Mouse (Mus musculus): ENCODE measurements around the gene Lce1b. TPM values are rescaled to one million over a fixed set of nuclear protein-coding genes. Genes with fewer than 3 reads are reported as not detected.
"Not testable (repeated sequence)": the region's sequence is repeated elsewhere in the genome, so short reads cannot be mapped to it uniquely, and the experiment has no call there.

Gene Lce1b
- polyA plus RNA-seq (2015; fragmentation: Nextera tagmentation; extraction: Ambion mirVana) = not detected in 2 replicates

GRCm38 (mm10) chr3:92656826-92657225, at the start of gene Lce1b:
Gene Lce1b (minus strand): TSS chr3:92656926.
- Histone ChIP-seq H3K4me3 (replicated peaks) (no peak within 1 kb of the TSS), H3K9me3 (no peaks in the 10 kb centered on the region), H3K36me3 (no peaks in the 10 kb centered on the region), H3K4me2 (replicated peaks) (no peak within 1 kb of the TSS), H3K4me1 (replicated peaks) (no peaks in the 10 kb centered on the region), H3K9ac (no peak within 1 kb of the TSS), H3K27me3 (replicated peaks) (no peaks in the 10 kb centered on the region), H3K27ac (no peak within 1 kb of the TSS)
- no peak for ATAC-seq

- no peaks in the 10 kb centered on the region for H3K9me3 ChIP-seq
- 20% methylated on average over 1 of the region's 1 CpGs for WGBS
- no peak overlapping the region for H3K9ac ChIP-seq
- no peak overlapping the region for H3K27ac ChIP-seq
- H3K27me3 ChIP-seq (replicated peaks) = no peaks in the 10 kb centered on the region
- H3K4me1 ChIP-seq (replicated peaks) = no peaks in the 10 kb centered on the region
- H3K4me2 ChIP-seq (replicated peaks) = no peak overlapping the region
- H3K4me3 ChIP-seq (replicated peaks) = no peak overlapping the region
- no peaks in the 10 kb centered on the region for H3K36me3 ChIP-seq
- ATAC-seq = no peak
These were observed 37.9 kb upstream of the Lce1b start for GRCm38 (mm10) chr3:92694613-92695012.

GRCm38 (mm10) chr3:92691688-92692087, 35.0 kb upstream of the Lce1b start:
- no peaks in the 10 kb centered on the region for H3K36me3 ChIP-seq
- no peaks in the 10 kb centered on the region for H3K27me3 ChIP-seq (replicated peaks)
- H3K4me2 ChIP-seq (replicated peaks) = no peak overlapping the region
- no peak for ATAC-seq
- no peaks in the 10 kb centered on the region for H3K4me1 ChIP-seq (replicated peaks)
- H3K9ac ChIP-seq = no peak overlapping the region
- H3K9me3 ChIP-seq = no peaks in the 10 kb centered on the region
- H3K27ac ChIP-seq = no peak overlapping the region
- H3K4me3 ChIP-seq (replicated peaks) = no peak overlapping the region

DNA sequence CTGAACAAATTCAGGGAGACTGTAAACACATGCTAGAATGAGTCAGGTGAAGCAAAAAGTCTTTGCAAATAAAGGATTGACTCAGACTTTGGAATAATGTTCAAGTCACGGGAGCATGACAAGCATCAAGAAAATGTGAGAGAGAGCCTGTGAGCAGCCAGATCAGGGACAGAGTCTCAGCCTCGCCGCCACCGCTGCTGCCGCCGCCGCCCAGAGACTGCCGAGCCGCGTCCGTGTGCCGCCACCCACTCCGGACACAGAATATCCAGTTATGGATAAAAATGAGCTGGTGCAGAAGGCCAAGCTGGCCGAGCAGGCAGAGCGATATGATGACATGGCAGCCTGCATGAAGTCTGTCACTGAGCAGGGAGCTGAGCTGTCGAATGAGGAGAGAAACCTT, 32.4 kb upstream of the Lce1b start:
- H3K4me3 ChIP-seq (replicated peaks); H3K27ac ChIP-seq; H3K4me2 ChIP-seq (replicated peaks); H3K9ac ChIP-seq; H3K36me3 ChIP-seq; ATAC-seq; H3K27me3 ChIP-seq (replicated peaks); H3K4me1 ChIP-seq (replicated peaks); H3K9me3 ChIP-seq: not testable (repeated sequence)
- 80% methylated on average over 16 of the region's 16 CpGs for WGBS

- Histone ChIP-seq H3K9me3 (no peaks in the 10 kb centered on the region), H3K36me3 (no peaks in the 10 kb centered on the region), H3K27ac (no peak within 1 kb of the TSS), H3K27me3 (replicated peaks) (no peaks in the 10 kb centered on the region), H3K4me2 (replicated peaks) (no peak within 1 kb of the TSS), H3K9ac (no peak within 1 kb of the TSS), H3K4me3 (replicated peaks) (no peak within 1 kb of the TSS), H3K4me1 (replicated peaks) (no peaks in the 10 kb centered on the region)
- ATAC-seq = no peak
- WGBS = 57% methylated on average over 2 of the region's 2 CpGs
These were observed 30.4 kb upstream of the Lce1b start, which contains the start of gene Lce1d for GRCm38 (mm10) chr3:92687110-92687509. Gene Lce1d (minus strand): TSS chr3:92687210.

- H3K4me2 ChIP-seq (replicated peaks) = no peak within 1 kb of the TSS
- no peaks in the 10 kb centered on the region for H3K4me1 ChIP-seq (replicated peaks)
- 90% methylated on average over 4 of the region's 4 CpGs for WGBS
- ATAC-seq = no peak
- no peak within 1 kb of the TSS for H3K4me3 ChIP-seq (replicated peaks)
- H3K27me3 ChIP-seq (replicated peaks) = no peaks in the 10 kb centered on the region
- H3K9ac ChIP-seq = no peak within 1 kb of the TSS
- no peaks in the 10 kb centered on the region for H3K9me3 ChIP-seq
- H3K27ac ChIP-seq = no peak within 1 kb of the TSS
- H3K36me3 ChIP-seq = no peaks in the 10 kb centered on the region
These were observed 22.2 kb upstream of the Lce1b start, which contains the start of gene Lce1c for GRCm38 (mm10) chr3:92678947-92679346. Gene Lce1c (plus strand): TSS chr3:92679247.

- Histone ChIP-seq H3K4me2 (replicated peaks) (no peak within 1 kb of the TSS), H3K9me3 (no peaks in the 10 kb centered on the region), H3K4me1 (replicated peaks) (no peaks in the 10 kb centered on the region), H3K36me3 (no peaks in the 10 kb centered on the region), H3K27me3 (replicated peaks) (no peaks in the 10 kb centered on the region), H3K9ac (no peak within 1 kb of the TSS), H3K27ac (no peak within 1 kb of the TSS), H3K4me3 (replicated peaks) (no peak within 1 kb of the TSS)
- ATAC-seq = no peak
These were observed 13.5 kb upstream of the Lce1b start, which contains the start of gene Lce1a2 for GRCm38 (mm10) chr3:92670215-92670614. Gene Lce1a2 (minus strand): TSS chr3:92670315.

- H3K27me3 ChIP-seq (replicated peaks) = no peaks in the 10 kb centered on the region
- no peak within 1 kb of the TSS for H3K4me3 ChIP-seq (replicated peaks)
- no peak within 1 kb of the TSS for H3K9ac ChIP-seq
- H3K36me3 ChIP-seq = no peaks in the 10 kb centered on the region
- no peaks in the 10 kb centered on the region for H3K9me3 ChIP-seq
- no peak within 1 kb of the TSS for H3K27ac ChIP-seq
- no peak within 1 kb of the TSS for H3K4me2 ChIP-seq (replicated peaks)
- WGBS = 78% methylated on average over 1 of the region's 1 CpGs
- no peak for ATAC-seq
- no peaks in the 10 kb centered on the region for H3K4me1 ChIP-seq (replicated peaks)
These were observed 8.5 kb downstream of the Lce1b start, which contains the start of gene Lce1a1 for GRCm38 (mm10) chr3:92648207-92648606. Gene Lce1a1 (minus strand): TSS chr3:92648307.

GRCm38 (mm10) chr3:92639854-92640253, 16.9 kb downstream of the Lce1b start:
- Histone ChIP-seq H3K9ac (no peak overlapping the region), H3K27ac (no peak overlapping the region), H3K4me2 (replicated peaks) (no peak overlapping the region), H3K4me1 (replicated peaks) (no peaks in the 10 kb centered on the region), H3K36me3 (no peaks in the 10 kb centered on the region), H3K4me3 (replicated peaks) (no peak overlapping the region), H3K27me3 (replicated peaks) (no peaks in the 10 kb centered on the region), H3K9me3 (no peaks in the 10 kb centered on the region)
- 90% methylated on average over 15 of the region's 15 CpGs for whole genome bisulfite sequencing
- ATAC-seq = no peak

GRCm38 (mm10) chr3:92638653-92638991, 18.1 kb downstream of the Lce1b start:
- 62% methylated on average over 3 of the region's 3 CpGs for WGBS

DNA sequence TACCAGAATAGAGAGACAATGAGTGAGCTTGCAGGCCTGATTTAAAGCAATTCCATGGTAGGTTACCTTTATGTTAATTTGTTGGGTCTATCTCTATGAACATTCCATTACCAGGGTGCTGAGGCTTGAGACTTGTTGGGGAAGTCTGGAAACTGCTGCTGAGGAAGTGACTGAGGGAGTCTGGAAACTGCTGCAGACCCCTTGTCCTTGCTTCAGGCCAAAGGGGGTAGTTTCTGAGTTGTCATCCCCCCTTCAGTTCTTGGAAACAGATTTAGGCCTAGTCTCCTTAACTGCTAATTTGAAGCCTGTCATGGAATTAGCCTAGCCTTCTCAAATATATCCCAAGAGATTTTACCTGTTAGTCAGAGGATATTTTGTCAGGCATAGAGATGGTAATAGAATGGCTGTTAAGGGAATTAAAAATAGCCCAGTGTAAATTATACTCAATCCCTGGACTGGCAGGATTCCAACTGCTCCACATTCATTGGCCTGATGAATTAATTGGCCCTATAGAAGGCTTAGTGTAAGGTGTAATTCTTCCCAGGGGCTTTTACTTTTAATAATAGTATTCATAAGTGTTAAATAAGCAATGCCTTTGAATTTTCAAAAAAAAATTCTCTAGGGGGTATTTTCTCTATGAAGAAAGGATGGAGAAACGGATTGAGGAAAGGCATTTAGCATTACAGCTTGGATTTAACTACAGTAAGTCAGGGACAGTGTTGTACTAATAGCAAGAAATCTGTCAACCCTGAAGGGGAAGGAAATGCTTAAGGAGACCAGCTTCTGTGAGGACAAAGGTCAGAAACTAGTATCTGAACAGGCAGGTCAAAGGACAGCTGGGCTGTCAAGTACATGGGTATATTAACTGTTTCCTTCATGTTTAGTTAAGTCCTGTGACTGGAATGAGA, 18.7 kb downstream of the Lce1b start:
- Histone ChIP-seq H3K4me2 (replicated peaks) (no peak overlapping the region), H3K27me3 (replicated peaks) (no peaks in the 10 kb centered on the region), H3K9ac (no peak overlapping the region), H3K4me1 (replicated peaks) (no peaks in the 10 kb centered on the region), H3K4me3 (replicated peaks) (no peak overlapping the region), H3K9me3 (no peaks in the 10 kb centered on the region), H3K27ac (no peak overlapping the region), H3K36me3 (no peaks in the 10 kb centered on the region)
- 45% methylated on average over 1 of the region's 1 CpGs for WGBS
- peak; percentile 93 for ATAC-seq

More at GRCm38 (mm10) chr3:92638653-92638991, 18.1 kb downstream of the Lce1b start:
- Histone ChIP-seq H3K4me1 (replicated peaks) (no peaks in the 10 kb centered on the region), H3K27me3 (replicated peaks) (no peaks in the 10 kb centered on the region), H3K4me3 (replicated peaks) (no peak overlapping the region), H3K36me3 (no peaks in the 10 kb centered on the region), H3K9me3 (no peaks in the 10 kb centered on the region), H3K4me2 (replicated peaks) (no peak overlapping the region), H3K9ac (no peak overlapping the region), H3K27ac (no peak overlapping the region)
- ATAC-seq = peak; percentile 89

GRCm38 (mm10) chr3:92621560-92621959, 35.2 kb downstream of the Lce1b start, which contains the start of gene Lce6a:
Gene Lce6a (minus strand): TSS chr3:92621660.
- Histone ChIP-seq H3K4me2 (replicated peaks) (no peak within 1 kb of the TSS), H3K27ac (no peak within 1 kb of the TSS), H3K9me3 (no peaks in the 10 kb centered on the region), H3K4me1 (replicated peaks) (no peaks in the 10 kb centered on the region), H3K36me3 (no peaks in the 10 kb centered on the region), H3K9ac (no peak within 1 kb of the TSS), H3K27me3 (replicated peaks) (no peaks in the 10 kb centered on the region), H3K4me3 (replicated peaks) (no peak within 1 kb of the TSS)
- ATAC-seq = no peak
- WGBS = 58% methylated on average over 2 of the region's 2 CpGs

- Histone ChIP-seq H3K36me3 (no peaks in the 10 kb centered on the region), H3K4me2 (replicated peaks) (no peak overlapping the region)
- 50% methylated on average over 1 of the region's 1 CpGs for WGBS
These were observed 46.9 kb downstream of the Lce1b start for GRCm38 (mm10) chr3:92609804-92610203.

More at GRCm38 (mm10) chr3:92609804-92610203, 46.9 kb downstream of the Lce1b start:
- H3K4me3 ChIP-seq (replicated peaks) = no peak overlapping the region
- no peaks in the 10 kb centered on the region for H3K27me3 ChIP-seq (replicated peaks)
- H3K9ac ChIP-seq = no peak overlapping the region
- no peak for ATAC-seq
- H3K27ac ChIP-seq = no peak overlapping the region
- no peaks in the 10 kb centered on the region for H3K4me1 ChIP-seq (replicated peaks)
- H3K9me3 ChIP-seq = no peaks in the 10 kb centered on the region
